Mouse (Mus musculus) heart, embryonic 14.5 days (tissue): ENCODE results near the gene Ccna1. TPM values are rescaled to one million over a fixed set of nuclear protein-coding genes. Genes with fewer than 3 reads are reported as not detected.

Experiments
- ATAC-seq: fragments of 200-750 bp; cut with Nextera tagmentation; 2 replicates; pipeline ENCODE4 v1.8.0; 2017; ENCODE audit warnings: low read depth, moderate TSS enrichment; ENCODE audit not compliant: insufficient number of reproducible peaks, insufficient read depth, low FRiP score
- H3K27ac ChIP-seq, 2 experiments: fragments of 200-500 bp in 1 of 2; fragments of 300-500 bp in 1 of 2; sonication (generic) in 1 of 2; replicated peaks in 1 of 2; 2 replicates each; pipeline ENCODE4 v1.5.1; 2012 to 2014; ENCODE audit warnings: low read depth in 2 of 2, low read length in 2 of 2, control low read depth in 1 of 2, mild to moderate bottlenecking in 1 of 2, mixed read lengths in 1 of 2; ENCODE audit not compliant: control insufficient read depth in 1 of 2, insufficient read depth in 1 of 2
- H3K27me3 ChIP-seq: fragments of 300-500 bp; sonication (generic); 2 replicates; pipeline ENCODE4 v1.6.1; 2014; ENCODE audit warnings: mild to moderate bottlenecking, low read length, control low read depth; ENCODE audit not compliant: control insufficient read depth, insufficient read depth
- H3K36me3 ChIP-seq: fragments of 300-500 bp; sonication (generic); 2 replicates; pipeline ENCODE4 v1.6.1; 2014; ENCODE audit warnings: mild to moderate bottlenecking, control low read depth, low read length, mixed read lengths; ENCODE audit not compliant: control insufficient read depth, insufficient read depth
- H3K4me1 ChIP-seq, 2 experiments: fragments of 200-500 bp in 1 of 2; fragments of 300-500 bp in 1 of 2; sonication (generic) in 1 of 2; 2 replicates each; pipeline ENCODE4 v1.6.1; 2012 to 2014; ENCODE audit warnings: low read length in 2 of 2, control low read depth in 1 of 2, mixed read lengths in 1 of 2; ENCODE audit not compliant: control insufficient read depth in 2 of 2, insufficient read depth in 2 of 2
- H3K4me2 ChIP-seq: fragments of 300-500 bp; sonication (generic); 2 replicates; pipeline ENCODE4 v1.6.1; 2014; ENCODE audit warnings: mild to moderate bottlenecking, low read length
- H3K4me3 ChIP-seq, 2 experiments: fragments of 200-500 bp in 1 of 2; fragments of 300-500 bp in 1 of 2; sonication (generic) in 1 of 2; 2 replicates each; pipeline ENCODE4 v1.5.1; 2012 to 2014; ENCODE audit warnings: low read length in 2 of 2, mild to moderate bottlenecking in 2 of 2, control low read depth in 1 of 2, low read depth in 1 of 2, moderate library complexity in 1 of 2; ENCODE audit not compliant: control insufficient read depth in 1 of 2, insufficient read depth in 1 of 2
- H3K9ac ChIP-seq: fragments of 300-500 bp; sonication (generic); 2 replicates; pipeline ENCODE4 v1.6.1; 2014; ENCODE audit warnings: mild to moderate bottlenecking, low read length
- H3K9me3 ChIP-seq: fragments of 300-500 bp; sonication (generic); 2 replicates; pipeline ENCODE4 v1.6.1; 2016; ENCODE audit warnings: low read length, control low read depth; ENCODE audit not compliant: control insufficient read depth
- WGBS: fragments of 180-500 bp; shearing (Covaris S2); extraction: QIAGEN DNeasy Blood & Tissue Kit; methylation state at CpG from one replicate; pipeline ENCODE4 v1.1.7; 2014; 5-methylcytosine and 5-hydroxymethylcytosine counted together
- polyA plus RNA-seq: library from polyadenylated mRNA; unstranded; fragments of >200 nt; fragmentation: Nextera tagmentation; extraction: Ambion mirVana; gene quantifications from 2 replicates; pipeline ENCODE4 v1.2.1, GENCODE M21; 2014

Ccna1 gene
- polyA plus RNA-seq: 1.5 and 2.4 TPM in 2 replicates

- Histone ChIP-seq H3K27ac (no peak within 1 kb of the TSS), H3K27me3 (peaks cover 32% of the 10 kb centered on the region)
Measured at GRCm38 (mm10) chr3:55055038-55055746, at the start of gene Ccna1. TSS of gene Ccna1 (minus strand) at chr3:55055501.

GRCm38 (mm10) chr3:55101092-55101491, 45.8 kb upstream of the Ccna1 start:
- Histone ChIP-seq H3K27me3 (no peaks in the 10 kb centered on the region), H3K27ac (no peak overlapping the region), H3K9me3 (no peaks in the 10 kb centered on the region), H3K36me3 (no peaks in the 10 kb centered on the region), H3K9ac (no peak overlapping the region), H3K4me1 (peaks cover 9 to 11% of the 10 kb centered on the region in 2 experiments; a peak in 3 of 4 replicates), H3K4me3 (no peak overlapping the region), H3K4me2 (no peak overlapping the region)
- ATAC-seq: no peak

More at GRCm38 (mm10) chr3:55055038-55055746, at the start of gene Ccna1:
- Histone ChIP-seq H3K9me3 (no peaks in the 10 kb centered on the region), H3K4me2 (peak within 1 kb of the TSS; percentile 99), H3K9ac (peak within 1 kb of the TSS; percentile 61), H3K4me3 (peak within 1 kb of the TSS; percentile 58 to 62), H3K36me3 (no peaks in the 10 kb centered on the region), H3K4me1 (peaks cover 5 to 7% of the 10 kb centered on the region in 2 experiments; a peak in 1 of 4 replicates)
- ATAC-seq: peak; percentile 83
- WGBS: 0% methylated on average over 62 of the region's 73 CpGs

- ATAC-seq: no peak
- H3K4me2 ChIP-seq: no peak overlapping the region
- H3K9me3 ChIP-seq: no peaks in the 10 kb centered on the region
- whole genome bisulfite sequencing: 66% methylated on average over 11 of the region's 11 CpGs
- no peak overlapping the region for H3K27ac ChIP-seq
- H3K4me3 ChIP-seq: no peak overlapping the region
- H3K36me3 ChIP-seq: no peaks in the 10 kb centered on the region
- H3K4me1 ChIP-seq: peaks cover 4 to 6% of the 10 kb centered on the region in 2 experiments; a peak in 2 of 4 replicates
- no peaks in the 10 kb centered on the region for H3K27me3 ChIP-seq
- H3K9ac ChIP-seq: no peak overlapping the region
Measured at GRCm38 (mm10) chr3:55098990-55099389, 43.7 kb upstream of the Ccna1 start.

GRCm38 (mm10) chr3:55098014-55098413, 42.7 kb upstream of the Ccna1 start:
- ATAC-seq: no peak
- H3K27ac ChIP-seq: no peak overlapping the region
- H3K4me1 ChIP-seq: peaks cover 4 to 6% of the 10 kb centered on the region in 2 experiments; a peak in 2 of 4 replicates
- H3K4me3 ChIP-seq: no peak overlapping the region
- H3K36me3 ChIP-seq: no peaks in the 10 kb centered on the region
- H3K27me3 ChIP-seq: no peaks in the 10 kb centered on the region
- no peak overlapping the region for H3K4me2 ChIP-seq
- H3K9me3 ChIP-seq: no peaks in the 10 kb centered on the region
- no peak overlapping the region for H3K9ac ChIP-seq
- WGBS: 53% methylated on average over 2 of the region's 2 CpGs

- Histone ChIP-seq H3K4me2 (no peak overlapping the region), H3K9ac (no peak overlapping the region), H3K4me1 (peaks cover 4 to 6% of the 10 kb centered on the region in 2 experiments; a peak in 2 of 4 replicates), H3K36me3 (no peaks in the 10 kb centered on the region), H3K27me3 (no peaks in the 10 kb centered on the region), H3K9me3 (no peaks in the 10 kb centered on the region), H3K4me3 (no peak overlapping the region), H3K27ac (no peak overlapping the region)
- ATAC-seq: no peak
- WGBS: 91% methylated on average over 2 of the region's 2 CpGs
Measured at GRCm38 (mm10) chr3:55097186-55097585, 41.9 kb upstream of the Ccna1 start.

GRCm38 (mm10) chr3:55096655-55097005, 41.3 kb upstream of the Ccna1 start:
- no peaks in the 10 kb centered on the region for H3K9me3 ChIP-seq
- H3K36me3 ChIP-seq: no peaks in the 10 kb centered on the region
- no peak for ATAC-seq
- 44% methylated on average over 2 of the region's 2 CpGs for WGBS
- H3K9ac ChIP-seq: no peak overlapping the region
- peaks cover 4 to 6% of the 10 kb centered on the region in 2 experiments; a peak in 2 of 4 replicates for H3K4me1 ChIP-seq
- no peak overlapping the region for H3K4me3 ChIP-seq
- no peaks in the 10 kb centered on the region for H3K27me3 ChIP-seq
- peak overlapping the region in 1 of 2 experiments; percentile 38; a peak in 1 of 4 replicates for H3K27ac ChIP-seq
- peak overlapping the region; percentile 0; the same call in 1 of the 2 replicates for H3K4me2 ChIP-seq

GRCm38 (mm10) chr3:55095968-55096654, 40.8 kb upstream of the Ccna1 start:
- Histone ChIP-seq H3K9ac (no peak overlapping the region), H3K9me3 (no peaks in the 10 kb centered on the region), H3K4me2 (peak overlapping the region; percentile 0; the same call in 1 of the 2 replicates), H3K36me3 (no peaks in the 10 kb centered on the region), H3K4me1 (peaks cover 4 to 6% of the 10 kb centered on the region in 2 experiments; a peak in 2 of 4 replicates), H3K27me3 (no peaks in the 10 kb centered on the region), H3K4me3 (no peak overlapping the region), H3K27ac (peak overlapping the region; percentile 38 to 41; a peak in 2 of 4 replicates)
- ATAC-seq: no peak
- 40% methylated on average over 8 of the region's 8 CpGs for WGBS
